Mouse (Mus musculus) testis, adult 2 months (tissue): ENCODE data around the gene Rad51b. TPM values are rescaled to one million over a fixed set of nuclear protein-coding genes. Genes with fewer than 3 reads are reported as not detected.

Experiments
- H3K27ac ChIP-seq: fragments of 200-500 bp; 2 replicates; pipeline ENCODE4 v1.5.1; 2012; ENCODE audit warnings: low read depth, low read length; ENCODE audit not compliant: control insufficient read depth, insufficient read depth
- H3K27me3 ChIP-seq: fragments of 200-500 bp; 2 replicates; pipeline ENCODE4 v1.6.1; 2012; ENCODE audit warnings: mild to moderate bottlenecking, low read length, moderate library complexity; ENCODE audit not compliant: control insufficient read depth, insufficient read depth
- H3K36me3 ChIP-seq: fragments of 200-500 bp; 2 replicates; pipeline ENCODE4 v1.6.1; 2012; ENCODE audit warnings: mild to moderate bottlenecking, low read length; ENCODE audit not compliant: control insufficient read depth, insufficient read depth
- H3K4me1 ChIP-seq: fragments of 200-500 bp; 2 replicates; pipeline ENCODE4 v1.6.1; 2012; ENCODE audit warnings: low read length; ENCODE audit not compliant: control insufficient read depth, insufficient read depth
- H3K4me3 ChIP-seq: fragments of 200-500 bp; 2 replicates; pipeline ENCODE4 v1.5.1; 2012; ENCODE audit warnings: low read depth, mild to moderate bottlenecking, low read length, moderate library complexity, mixed read lengths; ENCODE audit not compliant: control insufficient read depth
- CTCF ChIP-seq: fragments of 200-500 bp; IDR thresholded peaks from 2 replicates; pipeline ENCODE4 v1.5.1; 2012; ENCODE audit warnings: low read depth, mild to moderate bottlenecking, inconsistent platforms, low read length, moderate library complexity; ENCODE audit not compliant: control insufficient read depth, insufficient read depth, insufficient replicate concordance
- POLR2A ChIP-seq: fragments of 200-500 bp; IDR thresholded peaks from 2 replicates; pipeline ENCODE4 v1.6.1; 2012; ENCODE audit warnings: low read depth, mild to moderate bottlenecking, inconsistent platforms, low read length, moderate library complexity; ENCODE audit not compliant: control insufficient read depth
- polyA plus RNA-seq: library from polyadenylated mRNA; depleted of rRNA; stranded (reverse); fragments of >200 nt; gene quantifications from 2 replicates; pipeline ENCODE4 v1.2.3, GENCODE M21; 2012

The Rad51b gene
- polyA plus RNA-seq, 1 experiment, result 2.7 TPM

GRCm38 (mm10) chr12:79649796-79650195, 352.7 kb downstream of the Rad51b start:
- Histone ChIP-seq H3K36me3 (no peaks in the 10 kb centered on the region), H3K4me3 (no peak overlapping the region), H3K27ac (no peak overlapping the region), H3K4me1 (peaks cover 3% of the 10 kb centered on the region; the same call in 1 of the 2 replicates), H3K27me3 (no peaks in the 10 kb centered on the region)
- TF ChIP-seq CTCF (no peak), POLR2A (no peak)

GRCm38 (mm10) chr12:79655138-79655537, 358.1 kb downstream of the Rad51b start:
- Histone ChIP-seq H3K36me3 (no peaks in the 10 kb centered on the region), H3K4me3 (no peak overlapping the region), H3K4me1 (no peaks in the 10 kb centered on the region), H3K27me3 (no peaks in the 10 kb centered on the region), H3K27ac (no peak overlapping the region)
- TF ChIP-seq POLR2A, result no peak
- no peak for TF ChIP-seq CTCF

DNA sequence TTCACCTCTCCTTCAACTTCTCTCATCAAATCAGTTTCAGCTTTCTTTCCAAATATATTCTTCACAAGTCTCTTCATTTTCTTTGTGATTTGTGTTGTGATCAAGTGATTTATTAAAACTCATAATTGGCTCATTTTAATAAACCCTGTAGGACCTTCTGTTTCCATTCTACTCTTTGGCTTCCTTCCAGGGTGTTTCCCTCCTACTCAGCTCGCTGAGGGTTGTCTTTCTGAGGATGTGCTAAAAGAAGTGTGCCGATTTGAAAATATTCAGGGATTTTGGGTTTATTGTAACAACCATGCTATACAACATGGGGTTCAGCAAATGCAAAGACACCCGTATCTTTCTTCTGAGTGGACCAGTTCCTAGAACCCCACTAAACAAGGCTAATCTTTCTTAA, 361.8 kb downstream of the Rad51b start:
- no peak for TF ChIP-seq CTCF
- Histone ChIP-seq H3K27ac (no peak overlapping the region), H3K27me3 (no peaks in the 10 kb centered on the region), H3K4me1 (no peaks in the 10 kb centered on the region), H3K4me3 (no peak overlapping the region), H3K36me3 (no peaks in the 10 kb centered on the region)

DNA sequence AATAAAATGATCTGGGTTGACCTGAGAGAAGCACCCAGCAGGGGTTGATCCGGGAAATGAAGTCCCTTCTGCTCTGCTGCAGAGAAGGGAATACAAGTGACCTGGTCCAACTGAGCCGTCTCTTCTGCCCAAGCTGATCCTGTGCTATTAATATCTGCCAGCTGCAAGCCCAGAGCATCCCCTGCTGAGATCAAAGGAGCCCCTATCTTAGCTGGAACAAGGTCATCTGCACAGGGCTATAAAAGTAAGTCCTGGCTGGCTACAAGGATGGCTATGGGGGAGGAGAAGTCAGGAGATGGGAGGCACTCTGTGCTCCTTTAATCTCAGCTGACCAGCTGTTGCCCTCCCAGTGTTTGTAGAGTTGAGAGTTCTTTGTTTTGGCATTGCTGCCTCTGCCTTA, 364.2 kb downstream of the Rad51b start:
- TF ChIP-seq CTCF, result no peak
- no peak for TF ChIP-seq POLR2A
- peak overlapping the region; percentile 39 for H3K27ac ChIP-seq
- H3K4me3 ChIP-seq, result no peak overlapping the region
- no peaks in the 10 kb centered on the region for H3K36me3 ChIP-seq
- no peaks in the 10 kb centered on the region for H3K4me1 ChIP-seq
- no peaks in the 10 kb centered on the region for H3K27me3 ChIP-seq

DNA sequence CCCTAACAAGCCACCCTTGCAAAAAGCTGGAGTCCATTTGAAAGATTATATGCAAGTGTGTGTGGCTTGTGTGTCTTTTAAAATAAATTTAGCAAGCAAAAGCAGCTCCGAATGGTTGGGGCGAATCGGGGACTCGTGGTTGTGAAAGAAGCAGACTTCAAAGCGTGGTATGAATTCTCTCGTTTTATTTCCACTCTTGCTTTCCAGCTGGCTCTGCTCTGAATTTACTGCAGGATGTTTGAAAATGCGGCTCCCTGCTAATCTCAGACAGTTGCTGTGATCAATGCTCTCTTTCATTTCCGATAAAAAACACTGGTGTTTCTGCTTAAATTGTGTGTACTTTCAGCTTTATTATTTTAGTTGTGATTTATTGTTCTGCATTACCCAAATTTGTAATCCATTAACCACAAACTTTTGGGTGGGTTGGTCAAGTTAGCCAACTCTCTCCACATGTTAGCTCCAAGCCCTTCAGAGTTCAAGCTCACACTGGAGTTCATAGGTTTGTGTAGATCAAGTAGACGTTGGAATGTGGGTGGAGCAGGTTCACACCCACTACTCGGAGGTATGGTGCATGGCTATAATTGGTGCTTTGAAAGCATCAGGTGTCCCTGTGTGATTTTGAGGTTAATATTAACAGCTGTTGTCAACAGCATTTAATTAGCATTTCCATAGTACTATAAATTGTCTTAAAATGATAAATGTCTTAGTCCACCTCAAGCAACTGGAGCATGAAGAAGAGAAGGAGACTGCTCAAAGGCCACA, 366.2 kb downstream of the Rad51b start:
- no peaks in the 10 kb centered on the region for H3K36me3 ChIP-seq
- no peak overlapping the region for H3K4me3 ChIP-seq
- no peaks in the 10 kb centered on the region for H3K27me3 ChIP-seq
- no peak overlapping the region for H3K27ac ChIP-seq
- H3K4me1 ChIP-seq, result no peaks in the 10 kb centered on the region
- TF ChIP-seq POLR2A, result no peak
- TF ChIP-seq CTCF, result no peak

- Histone ChIP-seq H3K36me3 (no peaks in the 10 kb centered on the region), H3K4me1 (no peaks in the 10 kb centered on the region), H3K27me3 (no peaks in the 10 kb centered on the region), H3K4me3 (no peak overlapping the region), H3K27ac (no peak overlapping the region)
- no peak for TF ChIP-seq POLR2A
- TF ChIP-seq CTCF, result no peak
Observed at GRCm38 (mm10) chr12:79663893-79664574, 367.0 kb downstream of the Rad51b start.

- no peak overlapping the region for H3K4me3 ChIP-seq
- H3K36me3 ChIP-seq, result no peaks in the 10 kb centered on the region
- TF ChIP-seq POLR2A (no peak), CTCF (no peak)
- no peak overlapping the region for H3K27ac ChIP-seq
- H3K4me1 ChIP-seq, result peaks cover 2% of the 10 kb centered on the region; the same call in 1 of the 2 replicates
- no peaks in the 10 kb centered on the region for H3K27me3 ChIP-seq
Observed at GRCm38 (mm10) chr12:79674846-79675439, 377.9 kb downstream of the Rad51b start.
